Mouse (Mus musculus): ENCODE measurements around the gene Igfbpl1.

Igfbpl1 gene

DNA sequence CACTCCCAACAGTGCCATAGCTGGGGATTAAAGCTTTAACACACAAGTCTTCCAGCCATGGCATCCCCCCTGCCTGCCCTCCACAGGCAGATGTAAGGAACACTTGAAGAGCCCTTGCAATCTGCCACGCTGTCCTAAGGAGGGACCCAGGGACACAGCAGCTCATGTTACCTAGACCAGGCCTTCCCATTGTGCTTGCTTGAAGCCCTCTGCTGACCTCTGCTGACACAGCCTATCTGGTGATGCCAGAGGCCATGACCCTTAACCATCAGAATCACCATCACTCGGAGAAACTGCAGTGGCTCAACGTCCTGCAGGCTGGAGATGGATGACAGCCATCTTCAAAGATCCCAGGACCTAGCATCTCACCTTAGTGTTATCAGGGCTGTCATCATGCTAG lies 4.7 kb downstream of the Igfbpl1 start:
- DNase-seq, result no peak

GRCm38 (mm10) chr4:45820074-45820830 lies 6.5 kb downstream of the Igfbpl1 start:
- DNase-seq, result no peak

- no peak for DNase-seq
These were observed 7.4 kb downstream of the Igfbpl1 start for GRCm38 (mm10) chr4:45819208-45819931.

DNA sequence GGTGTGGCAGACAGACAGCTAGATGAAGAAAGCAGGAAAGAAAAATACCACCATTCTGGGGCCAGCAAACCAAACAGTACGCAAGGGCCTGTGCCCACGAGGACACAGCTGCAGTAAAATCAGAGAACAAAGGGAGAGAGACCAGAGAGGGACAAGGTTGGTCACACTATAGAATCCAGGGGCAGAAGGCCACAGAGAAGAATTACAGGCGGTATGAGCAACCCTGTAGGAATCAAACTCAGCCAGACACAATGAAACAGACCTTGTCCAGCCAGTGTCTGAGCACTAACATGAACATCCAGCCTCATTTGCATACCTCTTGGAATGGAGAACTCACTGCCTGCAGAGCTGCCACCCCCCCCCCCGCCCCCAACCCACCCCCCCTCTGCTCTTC lies 7.9 kb downstream of the Igfbpl1 start:
- DNase-seq, result no peak

- peak; percentile 28 for DNase-seq
These were observed 11.2 kb downstream of the Igfbpl1 start for GRCm38 (mm10) chr4:45815542-45815941.

- no peak for DNase-seq
These were observed 15.5 kb downstream of the Igfbpl1 start for GRCm38 (mm10) chr4:45811250-45811649.

- DNase-seq, result no peak
These were observed 18.7 kb downstream of the Igfbpl1 start for GRCm38 (mm10) chr4:45808034-45808433.

DNA sequence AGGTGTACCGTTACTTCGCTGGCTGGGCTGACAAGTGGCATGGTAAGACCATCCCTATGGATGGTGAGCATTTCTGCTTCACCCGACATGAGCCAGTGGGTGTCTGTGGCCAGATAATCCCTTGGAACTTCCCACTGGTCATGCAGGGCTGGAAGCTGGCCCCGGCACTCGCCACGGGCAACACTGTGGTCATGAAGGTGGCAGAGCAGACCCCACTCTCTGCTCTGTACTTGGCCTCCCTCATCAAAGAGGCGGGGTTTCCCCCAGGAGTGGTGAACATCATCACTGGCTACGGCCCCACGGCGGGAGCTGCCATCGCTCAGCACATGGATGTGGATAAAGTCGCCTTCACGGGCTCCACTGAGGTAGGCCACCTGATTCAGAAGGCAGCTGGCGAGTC lies 23.8 kb downstream of the Igfbpl1 start:
- no peak for DNase-seq

GRCm38 (mm10) chr4:45799956-45800537 lies 26.7 kb downstream of the Igfbpl1 start:
- DNase-seq, result no peak

DNA sequence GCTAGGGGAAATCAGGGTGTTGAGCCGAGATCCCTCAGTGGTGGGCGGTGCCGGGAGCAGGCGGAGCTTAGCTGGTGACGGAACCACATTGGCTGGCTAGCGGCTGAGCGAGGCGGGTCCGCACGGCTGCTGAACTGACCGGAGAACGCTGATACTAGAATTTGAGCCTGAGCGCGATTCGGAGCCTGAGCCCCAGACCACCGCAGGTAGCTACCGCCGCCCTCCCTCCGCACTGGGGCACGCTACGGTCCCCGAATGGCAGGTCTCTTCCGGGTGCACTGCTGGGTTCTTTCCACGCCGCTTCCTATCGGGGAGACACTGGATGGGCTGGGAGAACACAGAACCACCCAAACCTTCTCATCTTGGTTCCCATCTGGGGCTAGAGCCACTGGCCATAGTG lies 27.8 kb downstream of the Igfbpl1 start, which contains the start of gene Aldh1b1:
TSS of gene Aldh1b1 (plus strand) at position 59 of the 400 bp plus-strand sequence.
- DNase-seq, result peak; percentile 62

DNA sequence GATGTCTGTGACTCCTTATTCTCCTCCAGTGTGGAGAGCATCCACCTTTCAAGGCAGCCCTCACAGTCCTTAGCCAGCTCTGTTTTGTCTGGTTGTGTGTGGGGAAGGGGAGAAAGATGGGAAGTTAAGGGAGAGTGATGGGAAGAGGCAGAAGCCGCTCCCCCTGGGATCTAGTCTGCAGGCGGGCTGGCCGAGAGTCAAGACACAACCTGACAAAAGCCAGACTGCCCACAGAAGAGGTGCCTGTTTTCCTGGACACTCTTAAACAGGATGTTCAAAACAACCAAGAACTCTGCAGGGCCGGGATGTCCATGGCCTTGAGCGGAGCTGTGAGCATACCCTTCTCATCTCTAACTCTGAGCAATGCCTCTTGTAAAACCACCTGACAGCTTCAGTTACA lies 30.0 kb downstream of the Igfbpl1 start:
- no peak for DNase-seq

DNA sequence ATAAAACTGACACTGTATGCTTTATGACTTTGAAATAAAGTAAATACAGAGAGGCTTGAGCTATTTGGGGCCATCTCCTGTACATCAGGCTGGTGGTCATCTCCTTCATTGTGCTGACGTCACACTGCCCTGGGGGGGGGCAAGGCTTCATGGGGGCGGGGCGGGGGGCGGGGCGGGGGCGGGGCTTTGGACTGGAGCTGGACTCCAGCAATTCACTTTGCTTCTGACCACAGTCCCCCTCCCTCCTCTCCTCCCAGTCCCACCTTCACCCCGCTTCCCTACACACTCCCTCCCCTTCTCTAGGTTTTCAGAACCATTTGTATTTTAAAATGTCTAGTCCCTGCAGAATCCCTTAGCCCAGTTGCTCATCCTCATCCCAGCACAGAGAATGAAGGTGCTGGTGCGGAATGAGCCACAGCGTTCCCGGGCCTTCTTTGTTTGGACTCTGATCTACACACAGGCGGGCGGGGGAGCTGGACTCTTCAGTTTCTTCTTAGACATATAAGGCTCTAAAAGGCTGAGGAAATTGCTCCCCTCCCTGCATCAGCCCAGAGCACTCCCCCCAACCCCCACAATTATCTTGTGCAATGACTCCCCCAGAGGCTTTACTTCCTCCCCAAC lies 31.4 kb downstream of the Igfbpl1 start:
- peak; percentile 20 for DNase-seq

DNA sequence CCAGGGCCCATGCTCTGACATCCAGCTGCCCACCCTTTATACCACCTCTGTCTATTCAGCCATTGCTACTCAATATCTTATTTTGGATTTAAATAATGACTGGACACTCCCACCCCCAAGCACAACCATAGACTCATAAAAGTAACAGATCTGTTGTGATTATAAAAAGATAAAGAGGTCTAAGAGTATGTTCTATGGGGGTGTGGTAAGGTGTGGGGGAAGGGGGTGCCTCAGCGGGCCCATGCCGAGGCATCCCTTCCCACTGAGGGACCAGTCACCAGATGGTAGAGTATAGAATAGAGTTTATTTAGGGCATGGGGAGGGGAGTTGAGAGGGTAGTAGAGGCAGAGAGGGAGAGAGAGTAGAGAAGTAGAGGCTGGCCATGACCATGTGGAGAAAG lies 36.7 kb downstream of the Igfbpl1 start:
- no peak for DNase-seq

GRCm38 (mm10) chr4:45789263-45789958 lies 37.3 kb downstream of the Igfbpl1 start:
- DNase-seq, result no peak

DNA sequence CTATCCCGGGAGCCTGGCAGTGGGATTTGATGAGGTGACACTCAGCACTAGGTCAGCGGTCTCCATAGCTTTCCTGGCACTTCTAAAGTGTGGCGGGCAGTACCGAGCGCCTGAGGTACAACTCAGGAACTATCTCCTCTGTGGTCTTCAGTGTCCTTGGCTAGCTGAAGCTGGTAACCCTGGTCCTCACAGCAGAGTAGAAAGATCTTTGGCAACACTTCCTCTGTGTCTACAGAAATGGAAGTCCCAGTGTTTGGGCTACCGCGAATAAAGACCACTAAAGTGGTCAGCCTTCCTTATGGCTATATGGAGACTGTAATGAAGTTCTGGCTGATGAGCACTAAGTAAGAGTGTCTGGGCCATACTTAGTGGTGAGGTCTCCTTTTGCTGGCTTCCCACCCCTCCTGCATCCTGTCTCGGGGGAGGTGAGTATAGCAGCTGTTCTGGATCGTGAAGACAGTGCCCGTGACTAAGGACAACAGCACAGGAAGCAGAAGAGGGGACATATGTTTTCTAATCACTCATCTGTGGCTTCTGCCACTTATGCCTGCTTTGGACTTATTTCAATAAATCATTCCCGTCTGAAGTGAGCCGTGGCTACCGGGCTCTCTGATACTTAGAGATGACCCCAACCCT lies 38.2 kb downstream of the Igfbpl1 start:
- no peak for DNase-seq

DNA sequence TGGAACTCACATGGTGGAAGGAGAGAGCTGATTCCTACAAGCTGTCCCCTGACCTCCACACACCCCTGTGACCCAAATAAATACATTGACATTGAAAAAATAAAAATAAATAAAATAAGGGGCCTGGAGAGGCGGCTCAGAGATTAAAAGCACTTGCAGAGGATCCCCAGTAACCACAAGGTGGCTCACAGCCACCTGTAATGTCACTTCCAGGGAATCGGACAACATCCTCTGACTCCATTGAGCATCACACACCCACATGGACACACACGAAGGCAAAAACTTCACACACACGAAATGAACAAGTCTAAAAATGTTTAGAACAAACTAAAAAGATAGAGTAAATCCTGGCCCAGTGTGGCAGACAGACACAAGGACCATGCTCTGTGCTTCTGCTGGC lies 40.0 kb downstream of the Igfbpl1 start:
- no peak for DNase-seq

- no peak for DNase-seq
These were observed 40.8 kb downstream of the Igfbpl1 start for GRCm38 (mm10) chr4:45785959-45786358.

- no peak for DNase-seq
These were observed 43.1 kb downstream of the Igfbpl1 start for GRCm38 (mm10) chr4:45783671-45784070.

GRCm38 (mm10) chr4:45771619-45772018 lies 55.1 kb downstream of the Igfbpl1 start:
- DNase-seq, result peak; percentile 17

DNA sequence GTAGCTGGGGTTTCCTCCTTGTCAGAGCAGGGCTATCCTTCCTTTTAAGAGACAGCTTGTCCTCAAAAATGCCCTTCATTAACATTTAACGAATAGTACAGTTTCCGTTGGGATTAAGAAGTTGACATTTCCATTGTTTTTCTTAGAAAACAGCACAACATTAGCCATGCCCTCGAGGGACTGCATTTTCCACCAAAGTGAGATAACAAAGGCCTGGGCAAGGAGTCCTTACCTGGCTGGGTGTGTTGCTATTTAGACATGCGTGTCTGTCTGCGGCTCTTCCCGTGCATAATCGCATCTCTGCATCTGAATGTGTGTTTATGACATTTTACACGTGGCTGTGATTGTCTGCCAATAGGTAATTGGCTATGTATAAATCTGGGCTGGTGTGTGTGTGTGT lies 55.5 kb downstream of the Igfbpl1 start:
- DNase-seq, result no peak

GRCm38 (mm10) chr4:45770638-45771033 lies 56.1 kb downstream of the Igfbpl1 start:
- DNase-seq, result no peak
